In the genomic region with DNA sequence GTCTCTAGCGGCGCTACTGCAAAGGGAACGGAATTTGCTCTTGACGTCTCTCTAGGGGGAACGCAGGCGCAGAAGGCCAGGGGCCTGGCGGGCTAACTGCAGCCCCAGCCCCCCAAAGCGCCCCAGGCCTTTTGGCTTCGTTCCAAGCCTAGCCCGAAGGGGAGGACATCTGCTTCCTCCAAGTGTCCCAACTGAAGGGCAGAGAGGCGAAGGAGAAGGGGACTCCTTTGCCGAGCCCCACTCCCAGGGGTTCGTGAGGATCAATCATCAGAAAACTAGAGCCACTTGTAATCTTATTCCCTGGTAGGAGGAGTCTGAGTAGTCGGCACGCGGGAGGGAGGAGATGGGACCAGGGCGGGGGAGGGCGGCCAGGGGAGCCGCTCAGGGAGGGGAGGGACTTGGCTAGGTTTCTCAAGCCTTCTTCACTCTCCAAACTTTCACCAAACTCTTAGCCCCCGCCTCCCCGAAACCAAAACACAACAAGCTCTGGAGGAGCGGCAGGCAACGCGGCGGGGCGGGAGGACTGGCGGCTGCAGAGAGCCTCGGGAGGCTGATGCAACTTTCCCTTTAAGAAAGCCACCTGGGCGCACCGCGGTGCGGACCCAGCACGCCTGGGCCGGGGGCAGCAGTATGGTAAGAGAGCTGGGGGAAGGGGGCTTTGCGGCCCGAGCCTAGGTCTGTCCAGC, we compare ENCODE assay signal across 8 mouse cellular contexts. TPM values are rescaled to one million over a fixed set of nuclear protein-coding genes. Genes with fewer than 3 reads are reported as not detected.
A peak's percentile ranks its signal among the peaks of the same experiment; 100 is the strongest.
DNase-seq lines count a peak whose midpoint lies in the region; ATAC-seq and TF ChIP-seq lines count a peak whose summit lies in the region.

No protein-coding gene starts in this region.

- H3K27me3 ChIP-seq in embryonic facial prominence, embryonic 14.5 days (replicated peaks; ENCODE audit: control insufficient read depth, insufficient read depth, low read length): no peaks in the 10 kb centered on the region
- no peaks in the 10 kb centered on the region for H3K27me3 ChIP-seq in liver, embryonic 13.5 days
- H3K27me3 ChIP-seq in stomach, postnatal 0 days (ENCODE audit: control insufficient read depth, insufficient read depth, low read length): no peaks in the 10 kb centered on the region

- no peak for TF ChIP-seq EP300 in stomach, postnatal 0 days (optimal IDR thresholded peaks at IDR 0.05)

- H3K27ac ChIP-seq in embryonic facial prominence, embryonic 14.5 days (replicated peaks; ENCODE audit: low read depth, low read length): peak overlapping the region; percentile 84
- peak overlapping the region; percentile 100 for H3K27ac ChIP-seq in liver, embryonic 13.5 days
- peak overlapping the region; percentile 84 for H3K27ac ChIP-seq in stomach, postnatal 0 days (replicated peaks)

- under 1% methylated on average over 32 of the region's 36 CpGs for WGBS in embryonic facial prominence, embryonic 14.5 days
- WGBS in liver, embryonic 13.5 days (ENCODE audit: insufficient replicate concordance): 3% methylated on average over 35 of the region's 36 CpGs
- 1% methylated on average over 33 of the region's 36 CpGs for WGBS in stomach, postnatal 0 days

- DNase-seq in adrenal gland, postnatal 36 days: peak; percentile 82 to 89
- peak; percentile 95 for DNase-seq in embryonic facial prominence, embryonic 14.5 days (ENCODE audit: low spot score)
- DNase-seq in heart, adult 8-10 months (ENCODE audit: low spot score): peak; percentile 61
- DNase-seq in kidney, adult 8-10 months: peak; percentile 80 to 83
- peak; percentile 78 for DNase-seq in liver, embryonic 13.5 days
- peak; percentile 79 for DNase-seq in neural tube, embryonic 10.5 days (ENCODE audit: extremely low spot score, low spot score)
- peak; percentile 89 for DNase-seq in stomach, postnatal 0 days (ENCODE audit: low spot score)

- no peaks in the 10 kb centered on the region for H3K36me3 ChIP-seq in embryonic facial prominence, embryonic 14.5 days (ENCODE audit: control insufficient read depth, insufficient read depth, low read length)
- H3K36me3 ChIP-seq in liver, embryonic 13.5 days: peaks cover 32% of the 10 kb centered on the region
- no peaks in the 10 kb centered on the region for H3K36me3 ChIP-seq in stomach, postnatal 0 days (ENCODE audit: control insufficient read depth, insufficient read depth, low read length)

- H3K9ac ChIP-seq in embryonic facial prominence, embryonic 14.5 days (ENCODE audit: low read depth, low read length): peak overlapping the region; percentile 83
- H3K9ac ChIP-seq in liver, embryonic 13.5 days: peak overlapping the region; percentile 98
- peak overlapping the region; percentile 62 for H3K9ac ChIP-seq in stomach, postnatal 0 days (ENCODE audit: low read length)

- H3K4me3 ChIP-seq in embryonic facial prominence, embryonic 14.5 days (ENCODE audit: low read depth, low read length): peak overlapping the region; percentile 83
- peak overlapping the region; percentile 95 for H3K4me3 ChIP-seq in liver, embryonic 13.5 days (replicated peaks)
- peak overlapping the region; percentile 60 for H3K4me3 ChIP-seq in stomach, postnatal 0 days (ENCODE audit: low read depth, low read length)

- no peak for TF ChIP-seq CTCF in stomach, postnatal 0 days (IDR thresholded peaks at IDR 0.05; ENCODE audit: low read depth)

- ATAC-seq in CD4-positive, CD25-positive, alpha-beta regulatory T cell, adult 4 months: peak; percentile 19
- ATAC-seq in embryonic facial prominence, embryonic 14.5 days (ENCODE audit: low read depth): peak; percentile 53
- peak; percentile 33 for ATAC-seq in liver, embryonic 13.5 days (ENCODE audit: low read depth)
- peak; percentile 30 for ATAC-seq in stomach, postnatal 0 days (ENCODE audit: low FRiP score, low TSS enrichment)

- H3K4me1 ChIP-seq in embryonic facial prominence, embryonic 14.5 days (ENCODE audit: control insufficient read depth, insufficient read depth, low read length): peaks cover 5% of the 10 kb centered on the region; the same call in 1 of the 2 replicates
- peaks cover 83% of the 10 kb centered on the region for H3K4me1 ChIP-seq in liver, embryonic 13.5 days (replicated peaks)
- H3K4me1 ChIP-seq in stomach, postnatal 0 days (replicated peaks; ENCODE audit: control insufficient read depth, insufficient read depth): peaks cover 12% of the 10 kb centered on the region; the same call in 1 of the 2 replicates

- H3K4me2 ChIP-seq in embryonic facial prominence, embryonic 14.5 days (ENCODE audit: low read depth, low read length): peak overlapping the region; percentile 90
- H3K4me2 ChIP-seq in liver, embryonic 13.5 days: peak overlapping the region; percentile 90
- H3K4me2 ChIP-seq in stomach, postnatal 0 days (replicated peaks; ENCODE audit: low read depth): peak overlapping the region; percentile 95

- no peaks in the 10 kb centered on the region for H3K9me3 ChIP-seq in embryonic facial prominence, embryonic 14.5 days (ENCODE audit: control insufficient read depth, low read length)
- H3K9me3 ChIP-seq in liver, embryonic 13.5 days (replicated peaks): no peaks in the 10 kb centered on the region
- no peaks in the 10 kb centered on the region for H3K9me3 ChIP-seq in stomach, postnatal 0 days (ENCODE audit: control insufficient read depth, low read length)

RNA-seq across cellular contexts. Expression of a gene that starts 0.7 kb away (rescaled TPM):
- polyA plus RNA-seq in CD4-positive, CD25-positive, alpha-beta regulatory T cell, adult 4 months (2017; shearing (Covaris generic)): 1 to 10 TPM in 1 of 2 experiments, not detected in 1; 1.0 TPM
- total RNA-seq in adrenal gland, postnatal 36 days (2021): 10 to 100 TPM in 1 of 2 experiments, 1 to 10 TPM in 1; 6.5 to 16.9 TPM
- polyA plus RNA-seq in embryonic facial prominence, embryonic 14.5 days (2014; fragmentation: Nextera tagmentation; extraction: Ambion mirVana): 5.5 and 10.4 TPM in 2 replicates
- 1 to 10 TPM; 1.7 to 2.3 (median 2.2) TPM for total RNA-seq in heart, adult 8-10 months (2022)
- polyA plus RNA-seq in liver, embryonic 13.5 days (2015; fragmentation: Nextera tagmentation; extraction: Ambion mirVana): 45.2 TPM in 2 replicates
- polyA plus RNA-seq in stomach, postnatal 0 days (2015; fragmentation: Nextera tagmentation; extraction: Ambion mirVana): 20.6 and 25.2 TPM in 2 replicates

RNA-seq across cellular contexts. Expression of a gene that starts 37.4 kb away (rescaled TPM):
- not detected for polyA plus RNA-seq in CD4-positive, CD25-positive, alpha-beta regulatory T cell, adult 4 months (2017; shearing (Covaris generic))
- total RNA-seq in adrenal gland, postnatal 36 days (2021): under 1 TPM; 0.49 to 0.76 TPM
- polyA plus RNA-seq in embryonic facial prominence, embryonic 14.5 days (2014; fragmentation: Nextera tagmentation; extraction: Ambion mirVana): 2.3 and 3.3 TPM in 2 replicates
- total RNA-seq in heart, adult 8-10 months (2022): under 1 TPM in 2 of 4 experiments, not detected in 2; 0.25 to 0.50 TPM
- 1.0 and 1.1 TPM in 2 replicates for polyA plus RNA-seq in liver, embryonic 13.5 days (2015; fragmentation: Nextera tagmentation; extraction: Ambion mirVana)
- polyA plus RNA-seq in stomach, postnatal 0 days (2015; fragmentation: Nextera tagmentation; extraction: Ambion mirVana): 0.33 and 0.41 TPM in 2 replicates

RNA-seq across cellular contexts. Expression of a gene that starts 48.3 kb away (rescaled TPM):
- polyA plus RNA-seq in CD4-positive, CD25-positive, alpha-beta regulatory T cell, adult 4 months (2017; shearing (Covaris generic)): not detected
- total RNA-seq in adrenal gland, postnatal 36 days (2021): 10 to 100 TPM in 1 of 2 experiments, 1 to 10 TPM in 1; 10.0 to 14.3 TPM
- 34.3 and 42.8 TPM in 2 replicates for polyA plus RNA-seq in embryonic facial prominence, embryonic 14.5 days (2014; fragmentation: Nextera tagmentation; extraction: Ambion mirVana)
- 1 to 10 TPM; 4.2 to 5.1 (median 4.4) TPM for total RNA-seq in heart, adult 8-10 months (2022)
- polyA plus RNA-seq in liver, embryonic 13.5 days (2015; fragmentation: Nextera tagmentation; extraction: Ambion mirVana): 1.8 and 1.9 TPM in 2 replicates
- polyA plus RNA-seq in stomach, postnatal 0 days (2015; fragmentation: Nextera tagmentation; extraction: Ambion mirVana): 11.9 and 12.1 TPM in 2 replicates

RNA-seq across cellular contexts. Expression of a gene that starts 52.1 kb away (rescaled TPM):
- polyA plus RNA-seq in CD4-positive, CD25-positive, alpha-beta regulatory T cell, adult 4 months (2017; shearing (Covaris generic)): 10 to 100 TPM; 91.3 to 92.4 TPM
- 100 to 1,000 TPM; 215 to 216 TPM for total RNA-seq in adrenal gland, postnatal 36 days (2021)
- polyA plus RNA-seq in embryonic facial prominence, embryonic 14.5 days (2014; fragmentation: Nextera tagmentation; extraction: Ambion mirVana): 199 and 230 TPM in 2 replicates
- total RNA-seq in heart, adult 8-10 months (2022): 100 to 1,000 TPM; 108 to 133 (median 121) TPM
- polyA plus RNA-seq in liver, embryonic 13.5 days (2015; fragmentation: Nextera tagmentation; extraction: Ambion mirVana): 158 and 159 TPM in 2 replicates
- 242 and 249 TPM in 2 replicates for polyA plus RNA-seq in stomach, postnatal 0 days (2015; fragmentation: Nextera tagmentation; extraction: Ambion mirVana)

RNA-seq across cellular contexts. Expression of a gene that starts 56.8 kb away (rescaled TPM):
- polyA plus RNA-seq in CD4-positive, CD25-positive, alpha-beta regulatory T cell, adult 4 months (2017; shearing (Covaris generic)): 10 to 100 TPM; 33.3 to 40.3 TPM
- 1 to 10 TPM; 9.2 to 9.4 TPM for total RNA-seq in adrenal gland, postnatal 36 days (2021)
- 13.4 and 15.0 TPM in 2 replicates for polyA plus RNA-seq in embryonic facial prominence, embryonic 14.5 days (2014; fragmentation: Nextera tagmentation; extraction: Ambion mirVana)
- 1 to 10 TPM; 3.4 to 4.1 (median 3.9) TPM for total RNA-seq in heart, adult 8-10 months (2022)
- 9.8 and 10.5 TPM in 2 replicates for polyA plus RNA-seq in liver, embryonic 13.5 days (2015; fragmentation: Nextera tagmentation; extraction: Ambion mirVana)
- polyA plus RNA-seq in stomach, postnatal 0 days (2015; fragmentation: Nextera tagmentation; extraction: Ambion mirVana): 8.1 and 8.6 TPM in 2 replicates

Comparison
In these comparisons a context has a peak if more than half of its experiments do, and no peak if none do; other contexts are left out.
1. Peak in every context shown above with its lines: DNase-seq, ATAC-seq, H3K4me3 ChIP-seq and H3K27ac ChIP-seq.